Mouse (Mus musculus) E14TG2a.4 (cell line): ENCODE measurements around the gene Dexi.
A peak's percentile ranks its signal among the peaks of the same experiment; 100 is the strongest.

Experiments used
- H3K27me3 ChIP-seq: 2 replicates; pipeline ENCODE4 v1.6.1; 2014; ENCODE audit warnings: low read length, control low read depth; ENCODE audit not compliant: insufficient read depth
- H3K36me3 ChIP-seq: 2 replicates; pipeline ENCODE4 v1.6.1; 2014; ENCODE audit warnings: low read length, control low read depth; ENCODE audit not compliant: insufficient read depth
- H3K4me1 ChIP-seq: replicated peaks from 2 replicates; pipeline ENCODE4 v1.6.1; 2014; ENCODE audit warnings: low read depth, low read length, control low read depth
- H3K4me3 ChIP-seq: replicated peaks from 2 replicates; pipeline ENCODE4 v1.5.1; 2014; ENCODE audit warnings: mild to moderate bottlenecking, low read length
- H3K9me3 ChIP-seq: 2 replicates; pipeline ENCODE4 v1.6.1; 2014; ENCODE audit warnings: low read length, control low read depth
- CTCF ChIP-seq: conservative IDR thresholded peaks from 2 replicates; pipeline ENCODE4 v1.5.1; 2014; ENCODE audit warnings: low read length
- NANOG ChIP-seq: IDR thresholded peaks from 2 replicates; pipeline ENCODE4 v1.6.1; 2014; ENCODE audit warnings: borderline replicate concordance, low read length, mixed read lengths
- POU5F1 ChIP-seq: IDR thresholded peaks from 2 replicates; pipeline ENCODE4 v1.6.1; 2014; ENCODE audit warnings: low read length, borderline replicate concordance

Gene Dexi

DNA sequence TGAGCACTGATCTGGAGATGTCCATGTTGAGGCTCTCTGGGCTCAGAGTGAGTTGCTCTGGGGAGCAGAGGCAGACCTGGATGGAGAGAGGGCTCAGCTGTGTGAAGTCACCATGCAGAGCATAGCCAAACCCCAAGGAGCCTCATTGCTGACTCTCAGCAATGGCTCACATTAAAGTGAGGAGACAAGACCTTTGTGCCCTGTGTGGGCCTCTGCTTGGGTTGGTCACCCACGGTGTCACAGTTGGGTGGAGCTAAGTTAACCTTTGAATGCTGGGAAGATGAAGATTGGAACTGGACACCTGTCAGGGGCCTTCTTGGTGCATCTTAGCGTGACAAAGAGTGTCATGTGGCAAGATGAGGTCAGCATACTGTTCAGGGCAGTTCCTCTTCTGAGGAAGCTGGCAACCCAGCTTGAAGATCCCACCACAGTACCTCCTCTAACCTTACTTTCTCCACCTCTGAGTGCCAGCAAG is 47.0 kb downstream of the Dexi start:
- TF ChIP-seq NANOG (no peak), POU5F1 (no peak), CTCF (no peak)
- H3K9me3 ChIP-seq = no peaks in the 10 kb centered on the region
- H3K4me3 ChIP-seq = no peak overlapping the region
- H3K4me1 ChIP-seq = no peaks in the 10 kb centered on the region
- H3K27me3 ChIP-seq = peaks cover 52% of the 10 kb centered on the region
- no peaks in the 10 kb centered on the region for H3K36me3 ChIP-seq

GRCm38 (mm10) chr16:10492587-10492986 is 50.3 kb downstream of the Dexi start:
- TF ChIP-seq POU5F1 = no peak
- TF ChIP-seq CTCF = no peak
- no peak for TF ChIP-seq NANOG
- Histone ChIP-seq H3K36me3 (no peaks in the 10 kb centered on the region), H3K9me3 (no peaks in the 10 kb centered on the region), H3K4me3 (no peak overlapping the region), H3K27me3 (peaks cover 63% of the 10 kb centered on the region), H3K4me1 (peaks cover 13% of the 10 kb centered on the region)

DNA sequence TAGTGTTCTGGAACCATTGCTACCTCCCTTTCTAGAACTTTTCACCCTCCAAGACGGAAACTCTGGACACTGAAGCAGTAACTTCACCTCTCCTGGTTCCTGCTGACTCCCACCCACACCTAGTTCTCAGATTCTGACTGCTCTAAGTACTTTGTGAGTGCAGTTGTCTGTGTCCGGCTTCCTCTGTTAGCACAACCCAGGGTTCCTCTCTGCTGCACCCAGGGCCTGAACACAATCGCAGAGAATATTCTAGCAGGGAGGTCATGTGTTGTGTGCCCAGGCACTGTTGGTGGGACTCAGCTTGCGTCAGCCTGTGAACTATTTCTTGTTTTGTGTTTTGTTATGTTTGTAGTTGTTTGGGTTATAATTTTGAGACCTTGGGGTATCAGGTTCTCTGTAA is 51.1 kb downstream of the Dexi start:
- TF ChIP-seq CTCF (no peak), POU5F1 (no peak), NANOG (no peak)
- Histone ChIP-seq H3K4me3 (no peak overlapping the region), H3K36me3 (no peaks in the 10 kb centered on the region), H3K9me3 (no peaks in the 10 kb centered on the region), H3K27me3 (peaks cover 70% of the 10 kb centered on the region), H3K4me1 (peaks cover 13% of the 10 kb centered on the region)

DNA sequence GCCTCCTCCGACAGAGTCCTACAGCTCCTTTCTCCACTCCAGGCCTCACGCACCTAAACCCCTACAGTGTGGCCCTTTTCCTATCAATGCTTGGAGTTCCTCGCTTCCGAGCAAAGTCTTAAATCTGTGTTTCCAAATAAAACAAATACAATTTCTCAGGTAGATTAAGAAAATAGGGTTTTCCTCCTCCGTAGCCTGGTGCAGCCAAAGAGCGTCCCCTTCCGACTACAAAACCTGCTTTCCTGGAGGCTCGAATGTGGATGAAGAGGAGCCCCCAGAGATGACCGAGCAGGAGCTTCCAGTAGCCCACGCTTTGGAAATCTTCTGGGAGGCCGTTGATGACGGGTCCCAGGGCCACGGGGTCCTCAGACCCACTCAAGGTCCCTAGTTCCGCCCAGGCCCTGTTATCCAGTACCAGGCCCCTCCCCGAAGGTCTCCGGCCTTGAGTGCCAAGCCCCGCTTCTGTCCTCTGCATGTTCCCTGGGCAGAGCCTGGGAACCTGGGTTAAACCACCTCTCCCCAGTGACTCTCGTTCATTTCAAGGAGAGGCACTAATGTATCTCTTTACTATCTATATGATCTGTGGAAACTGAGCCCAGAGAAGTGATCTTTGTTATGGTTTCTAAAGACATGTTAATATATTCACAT is 52.2 kb downstream of the Dexi start:
- no peaks in the 10 kb centered on the region for H3K36me3 ChIP-seq
- peaks cover 65% of the 10 kb centered on the region for H3K27me3 ChIP-seq
- H3K4me1 ChIP-seq = peaks cover 13% of the 10 kb centered on the region
- H3K9me3 ChIP-seq = no peaks in the 10 kb centered on the region
- no peak overlapping the region for H3K4me3 ChIP-seq
- TF ChIP-seq NANOG (no peak), CTCF (no peak), POU5F1 (no peak)

DNA sequence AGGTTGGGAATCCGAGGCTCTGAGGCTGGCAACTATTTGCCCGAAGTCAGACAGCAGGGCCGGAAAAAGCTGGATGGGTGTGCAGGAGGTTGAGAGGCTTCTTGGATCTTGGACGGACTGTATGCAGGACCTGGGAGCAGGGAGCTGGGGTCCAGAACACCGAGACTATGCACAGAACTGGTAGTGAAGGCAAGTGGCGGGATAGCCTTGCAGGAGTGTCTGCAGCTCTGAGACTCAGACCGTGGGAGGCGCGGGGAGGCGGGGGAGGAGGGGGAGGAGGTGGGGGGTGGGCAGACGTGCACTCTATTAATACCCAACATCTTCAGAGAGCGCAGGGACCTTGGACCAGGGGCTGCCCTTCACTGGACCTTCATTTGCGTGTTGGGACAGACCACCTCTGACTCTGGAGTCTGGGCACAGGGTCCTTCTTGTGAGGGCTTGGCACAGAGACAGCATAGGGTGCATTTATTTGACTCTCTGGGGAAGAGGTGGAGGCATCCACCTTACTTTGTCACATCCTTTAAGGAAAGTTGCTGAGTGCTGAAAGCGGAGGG is 52.9 kb downstream of the Dexi start:
- no peak for TF ChIP-seq POU5F1
- TF ChIP-seq NANOG = no peak
- no peak for TF ChIP-seq CTCF
- Histone ChIP-seq H3K4me1 (peaks cover 13% of the 10 kb centered on the region), H3K4me3 (peak overlapping the region; percentile 60), H3K36me3 (no peaks in the 10 kb centered on the region), H3K27me3 (peaks cover 61% of the 10 kb centered on the region), H3K9me3 (no peaks in the 10 kb centered on the region)

DNA sequence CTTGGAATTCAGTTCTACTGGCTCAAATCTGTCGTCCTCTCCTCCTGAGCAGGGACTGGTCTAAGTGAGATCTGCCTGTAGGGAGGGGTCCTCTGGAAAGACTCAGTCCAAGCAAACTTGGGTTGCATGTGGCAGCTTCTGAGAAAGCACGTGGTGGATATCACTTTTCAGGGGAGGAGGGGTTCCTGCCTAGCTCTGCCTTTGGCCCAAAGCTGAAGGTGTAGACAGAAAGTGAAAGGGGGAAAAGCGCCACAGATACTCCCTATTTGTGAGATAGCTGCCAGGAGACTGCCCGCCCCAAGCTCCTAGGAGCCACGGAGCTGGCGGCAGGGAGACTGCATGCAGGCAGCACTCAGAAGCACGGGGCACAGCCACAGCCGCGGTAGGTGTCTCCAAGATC is 53.4 kb downstream of the Dexi start:
- peak overlapping the region; percentile 60 for H3K4me3 ChIP-seq
- peaks cover 60% of the 10 kb centered on the region for H3K27me3 ChIP-seq

DNA sequence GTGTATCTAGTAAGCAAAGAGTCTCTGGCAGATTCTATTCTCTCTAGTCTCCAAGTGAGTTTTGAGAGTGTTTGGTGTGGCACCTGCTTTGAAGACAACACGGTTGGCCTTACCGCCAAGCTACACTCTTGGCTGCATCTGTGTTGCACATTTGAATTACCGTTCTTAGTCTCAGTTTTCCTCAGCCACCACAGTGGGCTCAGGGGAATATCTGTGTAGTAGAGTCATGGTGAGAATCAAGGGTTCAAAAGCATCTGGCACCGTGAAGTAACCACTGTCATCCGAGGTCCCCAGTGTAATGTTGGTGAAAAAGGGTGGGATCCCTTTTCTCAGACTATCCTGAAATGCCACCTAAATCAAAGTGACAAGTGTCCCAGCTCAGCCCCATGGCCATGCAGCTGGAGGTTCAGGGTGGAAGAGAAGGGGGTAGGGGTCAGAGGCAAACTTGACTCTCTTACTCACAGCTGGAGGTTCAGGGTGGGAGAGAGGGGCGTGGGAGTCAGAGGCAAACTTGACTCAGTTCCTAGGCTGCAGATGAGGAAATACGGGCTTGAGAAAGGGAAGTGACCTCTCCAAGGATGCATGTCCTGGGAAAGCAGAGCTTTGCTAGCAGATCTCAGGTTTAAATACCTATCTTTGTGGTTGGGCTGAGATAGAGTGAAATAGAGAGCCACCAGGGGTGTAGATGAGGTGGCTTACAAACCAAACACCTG is 53.9 kb downstream of the Dexi start:
- Histone ChIP-seq H3K9me3 (no peaks in the 10 kb centered on the region), H3K27me3 (peaks cover 59% of the 10 kb centered on the region), H3K4me1 (peaks cover 13% of the 10 kb centered on the region), H3K36me3 (no peaks in the 10 kb centered on the region), H3K4me3 (no peak overlapping the region)
- TF ChIP-seq CTCF (no peak), POU5F1 (no peak)

More for the DNA sequence above, 53.4 kb downstream of the Dexi start:
- TF ChIP-seq POU5F1 = no peak
- no peak for TF ChIP-seq NANOG
- no peak for TF ChIP-seq CTCF
- no peaks in the 10 kb centered on the region for H3K36me3 ChIP-seq
- peaks cover 13% of the 10 kb centered on the region for H3K4me1 ChIP-seq
- H3K9me3 ChIP-seq = no peaks in the 10 kb centered on the region

DNA sequence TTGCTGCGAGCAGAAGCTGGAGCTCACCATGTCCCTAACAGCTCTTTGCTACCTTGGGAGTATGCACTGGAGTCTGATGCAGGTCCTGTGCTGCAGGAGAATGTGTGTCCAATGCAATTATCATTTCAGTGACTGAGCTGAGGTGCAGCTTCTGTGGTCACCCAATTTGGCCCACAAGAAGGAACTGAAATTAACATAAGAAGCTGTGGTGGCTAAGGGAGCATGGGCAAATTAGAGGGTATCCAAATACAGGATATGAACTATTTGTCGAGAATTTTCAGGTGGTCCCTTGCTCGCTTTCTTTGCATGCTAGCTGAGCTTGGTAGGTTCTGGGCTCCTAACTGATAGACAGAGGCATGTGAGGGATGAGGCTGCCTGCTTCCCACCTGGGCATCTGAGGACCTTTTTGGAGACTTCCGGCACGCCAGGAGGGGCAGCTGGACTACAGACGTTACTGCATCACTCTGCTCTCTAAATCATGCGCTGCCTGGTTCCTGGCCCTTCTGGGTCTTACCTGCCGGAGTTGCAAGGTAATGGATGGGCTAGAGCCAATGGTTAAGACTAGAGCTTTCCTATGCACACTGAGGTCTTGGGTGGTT is 54.9 kb downstream of the Dexi start:
- Histone ChIP-seq H3K9me3 (no peaks in the 10 kb centered on the region), H3K4me1 (peaks cover 13% of the 10 kb centered on the region), H3K4me3 (no peak overlapping the region), H3K27me3 (peaks cover 60% of the 10 kb centered on the region), H3K36me3 (no peaks in the 10 kb centered on the region)
- no peak for TF ChIP-seq NANOG
- TF ChIP-seq POU5F1 = no peak
- no peak for TF ChIP-seq CTCF
